Mouse (Mus musculus) limb, embryonic 11.5 days (tissue): ENCODE results near the gene Dedd2. TPM values are rescaled to one million over a fixed set of nuclear protein-coding genes. Genes with fewer than 3 reads are reported as not detected.

ENCODE experiments used
- ATAC-seq: fragments of 200-750 bp; cut with Nextera tagmentation; 2 replicates; pipeline ENCODE4 v1.8.0; 2017; ENCODE audit warnings: low read depth; ENCODE audit not compliant: insufficient number of reproducible peaks, low FRiP score, low TSS enrichment
- DNase-seq: peaks from one replicate; pipeline ENCODE4 v3.0.0-alpha.2; 2015; ENCODE audit warnings: low spot score
- H3K27ac ChIP-seq: fragments of 300-500 bp; sonication (generic); replicated peaks from 2 replicates; pipeline ENCODE4 v1.5.1; 2014; ENCODE audit warnings: low read depth, mild to moderate bottlenecking, low read length
- H3K27me3 ChIP-seq: fragments of 300-500 bp; sonication (generic); 2 replicates; pipeline ENCODE4 v1.6.1; 2014; ENCODE audit warnings: mild to moderate bottlenecking, low read length, mixed read lengths; ENCODE audit not compliant: control insufficient read depth, insufficient read depth
- H3K36me3 ChIP-seq: fragments of 300-500 bp; sonication (generic); 2 replicates; pipeline ENCODE4 v1.6.1; 2014; ENCODE audit warnings: mild to moderate bottlenecking, low read length, moderate library complexity, mixed read lengths; ENCODE audit not compliant: control insufficient read depth, insufficient read depth
- H3K4me1 ChIP-seq: fragments of 300-500 bp; sonication (generic); 2 replicates; pipeline ENCODE4 v1.6.1; 2014; ENCODE audit warnings: low read length, mixed read lengths; ENCODE audit not compliant: control insufficient read depth, insufficient read depth
- H3K4me2 ChIP-seq: fragments of 300-500 bp; sonication (generic); 2 replicates; pipeline ENCODE4 v1.6.1; 2014; ENCODE audit warnings: low read depth, mild to moderate bottlenecking, moderate library complexity; ENCODE audit not compliant: severe bottlenecking
- H3K4me3 ChIP-seq: fragments of 300-500 bp; sonication (generic); 2 replicates; pipeline ENCODE4 v1.5.1; 2014; ENCODE audit warnings: low read depth, low read length
- H3K9ac ChIP-seq: fragments of 300-500 bp; sonication (generic); 2 replicates; pipeline ENCODE4 v1.6.1; 2014; ENCODE audit warnings: mild to moderate bottlenecking, low read length
- H3K9me3 ChIP-seq: fragments of 300-500 bp; sonication (generic); 2 replicates; pipeline ENCODE4 v1.6.1; 2016; ENCODE audit warnings: low read length; ENCODE audit not compliant: control insufficient read depth
- WGBS: fragments of 180-500 bp; shearing (Covaris S2); extraction: QIAGEN DNeasy Blood & Tissue Kit; methylation state at CpG from one replicate; pipeline ENCODE4 v1.1.7; 2014; 5-methylcytosine and 5-hydroxymethylcytosine counted together
- polyA plus RNA-seq: library from polyadenylated mRNA; unstranded; fragments of >200 nt; fragmentation: Nextera tagmentation; extraction: Ambion mirVana; gene quantifications from 2 replicates; pipeline ENCODE4 v1.2.1, GENCODE M21; 2014

Dedd2 gene
- polyA plus RNA-seq, 1 experiment from 2014 or later, result 9.9 TPM

DNA sequence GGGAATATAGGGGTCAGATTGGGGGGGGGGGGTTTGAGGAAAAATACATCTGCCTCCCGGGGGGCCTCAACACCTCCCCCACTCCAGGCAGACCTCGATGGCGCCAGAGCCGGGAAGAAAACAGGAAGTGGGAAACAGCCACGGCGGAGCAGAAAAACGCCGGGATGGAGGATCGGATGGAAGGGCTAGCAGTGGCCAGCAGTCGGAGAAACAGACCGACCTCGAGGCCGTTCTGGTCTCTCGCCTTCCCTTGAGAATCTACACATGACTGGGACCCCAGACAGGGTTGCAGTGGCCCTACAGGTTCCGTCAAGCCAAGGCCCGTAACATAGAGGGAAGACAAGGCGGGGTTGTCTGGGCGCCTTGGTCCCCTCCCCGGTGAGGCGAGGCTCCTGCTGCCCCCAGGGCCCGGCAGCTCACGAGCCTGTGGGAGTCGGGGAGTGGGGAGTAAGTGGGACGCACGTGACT lies 28.5 kb upstream of the Dedd2 start:
- peak; percentile 71 for DNase-seq
- 0% methylated on average over 24 of the region's 25 CpGs for WGBS
- Histone ChIP-seq H3K4me1 (peaks cover 33% of the 10 kb centered on the region), H3K36me3 (peaks cover 8% of the 10 kb centered on the region), H3K9ac (peak overlapping the region; percentile 88), H3K9me3 (no peaks in the 10 kb centered on the region), H3K4me3 (peak overlapping the region; percentile 99), H3K4me2 (peak overlapping the region; percentile 83), H3K27ac (peak overlapping the region; percentile 99), H3K27me3 (no peaks in the 10 kb centered on the region)
- ATAC-seq, result no peak

DNA sequence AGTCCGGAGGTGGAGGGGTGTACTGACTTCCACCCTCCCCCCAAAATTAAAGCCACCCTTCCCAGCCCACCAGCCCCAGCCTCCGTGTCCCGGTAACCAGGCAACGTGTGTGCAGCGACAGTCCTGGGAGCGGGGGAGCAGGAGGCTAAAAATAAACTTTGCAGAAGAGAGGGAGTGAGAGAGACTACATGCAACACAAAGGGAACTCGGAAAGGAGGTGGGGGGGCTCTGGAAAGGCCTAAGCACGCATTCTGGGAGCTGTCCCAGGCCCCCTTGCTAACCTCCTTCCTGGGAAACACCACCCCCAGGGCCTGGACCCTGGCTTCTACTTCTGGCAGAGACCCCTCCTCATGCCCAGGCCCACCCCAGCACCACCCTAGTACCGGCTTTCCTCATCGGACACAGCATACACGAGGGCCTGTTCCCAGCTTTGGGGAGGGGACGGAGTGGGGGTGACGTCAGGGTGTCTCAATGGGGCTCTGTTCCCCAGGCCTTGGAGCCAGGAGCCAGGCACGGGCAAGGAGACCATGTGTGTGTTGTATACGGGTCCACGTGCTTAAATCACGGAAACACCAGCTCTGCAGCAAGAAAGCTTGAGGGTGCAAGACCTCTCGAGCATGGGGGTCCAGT lies 27.7 kb upstream of the Dedd2 start:
- WGBS, result 1% methylated on average over 18 of the region's 18 CpGs
- Histone ChIP-seq H3K27me3 (no peaks in the 10 kb centered on the region), H3K9me3 (no peaks in the 10 kb centered on the region), H3K4me3 (peak overlapping the region; percentile 99), H3K27ac (peak overlapping the region; percentile 99), H3K4me1 (peaks cover 33% of the 10 kb centered on the region), H3K36me3 (peaks cover 11% of the 10 kb centered on the region), H3K4me2 (peak overlapping the region; percentile 83), H3K9ac (peak overlapping the region; percentile 88)
- ATAC-seq (peak; percentile 20), DNase-seq (peak; percentile 69)

DNA sequence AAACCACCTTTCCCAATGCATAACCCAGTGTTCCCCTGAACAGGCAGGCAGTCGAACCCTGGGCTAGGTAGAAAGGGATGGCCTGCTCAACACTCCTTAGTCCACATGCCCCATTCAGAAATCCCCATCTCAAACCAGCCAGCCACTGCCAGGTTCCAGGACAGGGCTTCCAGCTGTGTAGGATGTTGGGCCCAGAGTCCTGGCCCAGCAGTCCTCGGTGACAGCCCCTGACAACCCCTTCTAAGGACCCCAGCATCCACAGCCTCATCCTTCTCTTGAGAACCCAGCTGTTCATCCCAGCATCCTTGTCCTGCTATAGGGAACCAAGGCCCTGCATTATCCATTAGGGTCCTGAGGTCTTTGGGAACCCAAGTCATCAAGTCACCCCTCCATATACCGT lies 27.1 kb upstream of the Dedd2 start:
- peaks cover 11% of the 10 kb centered on the region for H3K36me3 ChIP-seq
- no peaks in the 10 kb centered on the region for H3K9me3 ChIP-seq
- DNase-seq, result no peak
- peak overlapping the region; percentile 99 for H3K27ac ChIP-seq
- H3K27me3 ChIP-seq, result no peaks in the 10 kb centered on the region
- H3K4me1 ChIP-seq, result peaks cover 33% of the 10 kb centered on the region
- H3K4me3 ChIP-seq, result peak overlapping the region; percentile 99
- WGBS, result 33% methylated on average over 3 of the region's 3 CpGs
- H3K9ac ChIP-seq, result peak overlapping the region; percentile 88; the same call in 1 of the 2 replicates
- peak overlapping the region; percentile 83 for H3K4me2 ChIP-seq
- ATAC-seq, result no peak

DNA sequence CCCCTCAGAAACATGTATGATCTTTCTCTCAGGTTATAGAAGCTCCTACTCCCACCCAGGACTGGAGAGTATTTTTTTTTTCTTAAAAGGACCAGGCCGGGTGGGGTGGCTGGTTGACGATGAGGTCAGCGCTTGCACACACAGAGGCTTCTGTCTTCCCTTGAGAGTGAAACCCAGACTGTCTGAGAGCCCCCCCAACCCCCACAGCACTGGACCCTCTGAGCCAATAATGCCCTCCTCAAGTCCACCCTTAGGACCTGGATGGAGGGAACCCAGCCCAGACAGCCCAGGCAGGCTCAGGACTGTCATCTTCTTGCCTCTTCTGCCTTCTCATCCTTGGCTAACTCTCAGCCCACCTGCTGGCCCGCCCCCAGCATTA lies 26.3 kb upstream of the Dedd2 start:
- Histone ChIP-seq H3K4me3 (peak overlapping the region; percentile 99; the same call in 1 of the 2 replicates), H3K27ac (peak overlapping the region; percentile 42; the same call in 1 of the 2 replicates), H3K36me3 (peaks cover 11% of the 10 kb centered on the region), H3K4me2 (peak overlapping the region; percentile 83), H3K4me1 (peaks cover 26% of the 10 kb centered on the region), H3K27me3 (no peaks in the 10 kb centered on the region), H3K9ac (peak overlapping the region; percentile 45), H3K9me3 (no peaks in the 10 kb centered on the region)
- no peak for DNase-seq
- no peak for ATAC-seq
- WGBS, result 77% methylated on average over 4 of the region's 4 CpGs

DNA sequence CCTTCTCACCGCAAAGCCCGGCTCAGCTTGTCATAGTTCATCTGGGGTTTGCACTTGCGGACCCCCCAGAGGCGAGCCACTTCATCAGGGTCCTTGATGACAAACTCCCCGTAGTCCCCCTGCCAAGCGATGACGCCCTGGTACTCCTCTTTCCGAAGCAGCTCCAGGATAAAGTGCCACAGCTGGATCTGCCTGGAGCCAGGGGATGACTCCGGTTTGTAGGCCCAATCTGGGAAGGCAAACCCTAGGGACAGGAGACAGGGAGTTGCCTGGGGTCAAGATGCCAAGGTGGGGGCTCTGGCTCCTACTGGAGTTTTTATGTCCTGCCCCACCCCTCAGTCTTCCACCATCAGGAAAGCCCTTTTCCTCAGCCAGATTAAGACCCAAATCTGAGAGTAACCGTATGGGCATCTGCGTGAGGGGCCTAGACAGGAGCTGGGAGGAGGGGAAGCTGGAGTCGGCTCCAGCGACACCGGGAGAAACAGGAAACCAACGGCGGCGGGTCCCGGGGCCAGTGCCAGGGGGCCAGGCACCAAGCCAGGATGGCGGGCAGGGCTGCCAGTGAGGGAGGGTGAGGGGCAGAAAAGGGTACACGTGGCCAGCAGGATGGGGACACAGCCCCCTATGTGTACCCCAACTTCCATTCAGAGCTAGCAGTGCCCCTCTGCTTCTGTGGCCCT lies 25.8 kb upstream of the Dedd2 start:
- WGBS, result 74% methylated on average over 20 of the region's 20 CpGs
- Histone ChIP-seq H3K4me3 (no peak overlapping the region), H3K4me2 (peak overlapping the region; percentile 83; the same call in 1 of the 2 replicates), H3K27ac (peak overlapping the region; percentile 42; the same call in 1 of the 2 replicates), H3K4me1 (peaks cover 23% of the 10 kb centered on the region), H3K9me3 (no peaks in the 10 kb centered on the region), H3K9ac (peak overlapping the region; percentile 45), H3K36me3 (peaks cover 11% of the 10 kb centered on the region), H3K27me3 (no peaks in the 10 kb centered on the region)
- DNase-seq (no peak), ATAC-seq (no peak)

DNA sequence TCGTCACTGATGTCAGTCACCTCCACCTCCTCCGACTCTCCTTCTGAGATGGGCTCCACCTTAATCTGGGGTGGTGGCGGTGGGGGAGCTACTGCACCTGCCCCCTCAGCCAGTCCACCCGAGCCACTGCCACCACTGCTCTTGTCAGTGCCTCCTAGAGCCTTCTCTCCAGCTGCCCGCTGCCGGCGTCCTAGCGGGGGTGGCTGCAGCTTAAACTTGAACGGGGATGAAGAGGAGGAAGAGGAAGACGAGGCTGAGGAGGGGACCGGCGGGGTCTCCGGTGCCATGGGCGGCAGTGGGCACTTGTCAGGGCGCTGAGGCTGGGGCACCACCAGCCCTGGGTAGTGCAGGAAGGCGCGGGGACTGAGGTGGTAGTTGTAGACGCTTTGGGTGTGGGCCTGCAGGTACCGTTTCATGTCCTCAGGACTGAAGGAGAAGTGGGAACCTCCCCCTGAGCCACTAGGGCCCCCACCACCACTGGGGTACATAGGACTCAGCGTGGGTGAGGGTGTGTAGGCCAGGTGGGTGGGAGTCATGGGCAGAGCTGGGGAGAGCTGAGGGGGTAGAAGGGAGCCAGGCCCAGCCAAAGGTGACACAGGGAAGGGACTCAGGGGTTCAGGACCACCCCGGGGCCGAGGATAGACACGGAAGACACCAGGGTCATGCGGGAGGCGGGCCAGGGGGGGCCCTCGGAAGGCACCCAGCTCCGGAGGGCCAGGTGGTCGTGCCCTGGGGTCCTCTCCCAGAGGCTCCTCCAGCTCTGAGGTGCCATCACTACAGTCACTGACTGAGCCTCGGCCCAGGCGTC lies 24.4 kb upstream of the Dedd2 start:
- no peaks in the 10 kb centered on the region for H3K9me3 ChIP-seq
- DNase-seq (no peak), ATAC-seq (no peak)
- peaks cover 11% of the 10 kb centered on the region for H3K36me3 ChIP-seq
- WGBS, result 90% methylated on average over 30 of the region's 30 CpGs
- H3K4me3 ChIP-seq, result no peak overlapping the region
- H3K4me2 ChIP-seq, result no peak overlapping the region
- H3K4me1 ChIP-seq, result peaks cover 23% of the 10 kb centered on the region
- no peak overlapping the region for H3K9ac ChIP-seq
- no peaks in the 10 kb centered on the region for H3K27me3 ChIP-seq
- no peak overlapping the region for H3K27ac ChIP-seq

DNA sequence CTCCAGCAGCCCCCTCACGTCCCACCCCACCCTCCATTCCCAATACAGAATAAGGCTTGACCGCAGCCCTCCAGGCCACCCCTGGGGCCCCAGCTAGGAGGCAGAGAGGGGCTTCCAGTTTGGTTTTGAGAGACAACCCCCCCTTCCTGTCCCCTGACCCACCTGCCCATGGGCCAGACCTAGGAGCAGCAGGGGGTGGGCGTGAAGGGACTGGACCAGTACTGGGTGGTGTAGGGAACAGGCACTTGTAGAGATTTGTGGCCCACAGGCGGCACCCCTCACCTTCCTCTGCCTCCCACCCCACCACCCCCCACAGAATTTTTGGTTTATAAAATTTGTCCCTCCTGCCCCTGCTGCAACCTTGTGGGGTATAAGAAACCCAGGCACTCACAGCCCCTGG lies 22.9 kb upstream of the Dedd2 start:
- Histone ChIP-seq H3K27ac (no peak overlapping the region), H3K4me2 (no peak overlapping the region), H3K9ac (no peak overlapping the region), H3K4me3 (no peak overlapping the region), H3K4me1 (peaks cover 21% of the 10 kb centered on the region), H3K9me3 (no peaks in the 10 kb centered on the region), H3K27me3 (no peaks in the 10 kb centered on the region), H3K36me3 (peaks cover 11% of the 10 kb centered on the region)
- DNase-seq (no peak), ATAC-seq (no peak)
- 94% methylated on average over 4 of the region's 4 CpGs for WGBS

DNA sequence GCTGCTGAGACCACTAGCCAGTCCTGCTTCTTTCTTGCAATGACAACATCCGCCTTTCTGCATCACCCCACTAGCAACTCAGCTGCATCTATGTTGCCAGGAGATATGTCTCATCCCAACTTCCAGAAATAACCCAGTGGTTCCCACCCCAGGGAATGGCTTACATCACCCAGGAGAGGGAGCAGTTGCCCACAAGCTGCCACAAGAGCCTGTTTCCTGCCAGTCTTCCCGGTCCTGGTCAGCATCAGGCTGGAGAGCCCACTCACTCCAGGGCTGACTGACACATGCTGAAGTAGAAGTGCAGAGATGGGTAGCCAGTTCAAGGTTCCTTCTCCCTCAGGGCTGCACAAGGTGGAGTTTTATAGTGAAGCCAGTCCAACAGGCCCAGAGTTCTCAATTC lies 20.6 kb upstream of the Dedd2 start:
- Histone ChIP-seq H3K4me2 (no peak overlapping the region), H3K9me3 (no peaks in the 10 kb centered on the region), H3K9ac (no peak overlapping the region), H3K27me3 (no peaks in the 10 kb centered on the region), H3K27ac (no peak overlapping the region), H3K36me3 (peaks cover 8% of the 10 kb centered on the region), H3K4me3 (no peak overlapping the region), H3K4me1 (peaks cover 3% of the 10 kb centered on the region; the same call in 1 of the 2 replicates)
- ATAC-seq (no peak), DNase-seq (peak; percentile 57)
- 21% methylated on average over 2 of the region's 2 CpGs for WGBS
